Mouse (Mus musculus) activated CD4-positive, CD25-positive, alpha-beta regulatory T cell, adult 9 weeks (primary cell): ENCODE data around the gene Cdca3. TPM values are rescaled to one million over a fixed set of nuclear protein-coding genes. Genes with fewer than 3 reads are reported as not detected.

Source experiments
- polyA plus RNA-seq: library from polyadenylated mRNA; unstranded; fragments of 100-300 nt; shearing (Covaris generic); gene quantifications from one replicate; pipeline ENCODE4 v1.2.1, GENCODE M21; 2017

Gene Cdca3
- polyA plus RNA-seq, result 11.7 TPM

DNA sequence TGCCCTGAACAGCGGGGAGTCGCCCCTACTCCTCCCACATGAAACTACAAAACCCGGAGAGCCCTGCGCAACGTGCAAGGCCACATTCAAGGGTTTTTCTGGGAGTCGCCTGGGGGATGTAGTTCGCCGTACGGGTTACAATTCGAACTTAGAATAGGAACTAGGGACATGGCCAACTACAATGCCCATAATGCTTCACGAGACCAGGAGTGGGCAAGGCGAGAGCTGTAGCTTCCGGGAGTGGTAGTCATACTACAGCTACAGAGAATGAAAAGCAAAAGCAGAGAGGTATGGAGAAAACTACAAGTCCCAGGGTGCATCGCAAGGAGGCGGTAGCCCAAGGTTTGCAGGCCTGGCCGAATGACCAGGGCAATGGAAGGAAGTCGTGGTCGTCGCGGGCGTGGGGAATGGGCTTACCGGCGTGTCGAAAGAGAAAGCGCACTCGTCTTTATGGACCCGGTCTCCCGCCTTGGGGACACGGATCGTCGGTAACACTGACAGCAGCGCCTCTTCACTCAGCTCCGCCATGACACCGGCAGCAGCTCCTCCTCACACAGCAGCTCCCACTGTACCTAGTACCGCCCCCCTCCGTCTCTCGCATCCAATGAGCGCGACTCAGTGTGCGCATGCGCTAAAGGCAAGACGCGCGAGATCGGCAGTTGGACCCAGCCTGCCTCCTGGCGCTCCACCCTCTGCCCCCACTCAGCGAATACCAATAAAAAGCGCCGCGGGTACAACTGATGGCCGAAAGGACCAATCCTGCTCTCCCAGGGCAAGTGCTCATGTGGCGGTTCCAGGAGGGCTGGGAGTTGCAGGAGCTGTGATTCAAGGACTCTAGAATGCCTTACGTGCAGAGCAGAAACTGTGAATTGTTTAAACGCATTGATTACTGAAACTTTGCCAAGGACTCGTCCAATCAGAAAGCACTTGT, at the start of gene Cdca3, which contains the start of gene Usp5:
Gene Cdca3, plus strand, starts transcription at position 680 of the 931 bp plus-strand sequence.
Gene Usp5, minus strand, starts transcription at position 617 of the 931 bp plus-strand sequence.

GRCm38 (mm10) chr6:124808358-124809012, 20.9 kb upstream of the Cdca3 start, which contains the start of gene Spsb2:
Gene Spsb2, plus strand, starts transcription at chr6:124808661.

GRCm38 (mm10) chr6:124813933-124814332, 15.4 kb upstream of the Cdca3 start, which contains the start of gene Tpi1:
Gene Tpi1, minus strand, starts transcription at chr6:124814296.

DNA sequence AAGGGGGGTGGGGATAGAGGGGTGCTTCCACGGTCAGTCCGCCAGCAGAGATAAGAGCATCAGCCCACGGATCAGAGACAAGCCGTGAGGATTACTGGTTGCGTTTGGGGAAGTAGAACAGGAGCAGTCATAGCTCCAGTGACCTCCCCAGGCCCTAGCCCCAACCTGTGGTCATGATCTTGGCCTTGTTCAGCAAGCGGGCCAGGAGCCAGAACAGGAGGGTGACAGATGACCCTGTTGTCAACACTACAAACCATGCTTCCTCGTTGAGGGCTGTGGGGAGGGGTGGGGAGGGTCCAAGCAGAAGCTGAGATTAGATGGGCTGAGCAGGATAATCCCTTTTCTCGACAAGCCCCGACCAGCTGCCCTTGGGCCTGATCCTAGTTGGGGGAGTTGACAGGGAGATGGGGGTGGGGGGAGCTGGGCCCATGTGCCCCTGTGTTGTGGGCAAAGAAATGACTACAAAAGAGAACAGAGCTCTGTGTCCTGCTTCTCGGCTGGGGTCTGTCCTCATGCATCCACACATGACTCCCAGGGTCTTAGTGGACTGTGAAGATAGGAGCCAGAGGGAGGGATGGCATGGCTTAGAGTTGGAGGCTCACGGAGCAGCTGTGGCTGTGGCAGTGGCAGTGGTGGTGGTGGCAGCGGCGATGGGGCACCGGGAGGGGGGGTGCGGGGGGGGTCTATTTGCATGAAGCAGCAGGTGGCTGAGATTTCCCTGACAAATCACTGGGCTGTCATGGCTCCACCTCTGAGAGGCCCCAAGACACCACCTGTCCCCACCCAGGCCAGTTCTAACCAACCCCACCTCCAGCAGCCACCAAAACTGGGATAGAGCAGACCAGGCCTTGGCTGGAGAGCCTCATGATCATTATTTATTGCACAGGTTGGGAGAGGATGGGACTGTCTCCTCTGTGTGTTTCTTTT, 11.2 kb downstream of the Cdca3 start, which contains the start of gene Gnb3:
Gene Gnb3, minus strand, starts transcription at position 35 of the 927 bp plus-strand sequence.

GRCm38 (mm10) chr6:124856916-124857839, 27.8 kb downstream of the Cdca3 start, which contains the start of gene P3h3:
Gene P3h3, minus strand, starts transcription at chr6:124857752.

GRCm38 (mm10) chr6:124863658-124864298, 34.4 kb downstream of the Cdca3 start, which contains the start of gene Gpr162:
Gene Gpr162, minus strand, starts transcription at chr6:124863983.

Other genes starting within 250 kb of the Cdca3 start
- gene C1s2, start 193.5 kb upstream of the Cdca3 start, polyA plus RNA-seq, result not detected
- 58.7 TPM for gene Lpcat3, start 166.5 kb upstream of the Cdca3 start, polyA plus RNA-seq
- 302 TPM for gene Emg1, start 117.4 kb upstream of the Cdca3 start, polyA plus RNA-seq
- gene Phb2, start 117.2 kb upstream of the Cdca3 start, polyA plus RNA-seq, result 191 TPM
- gene Ptpn6, start 90.8 kb upstream of the Cdca3 start, polyA plus RNA-seq, result 373 TPM
- 536 TPM for gene Grcc10, start 88.2 kb upstream of the Cdca3 start, polyA plus RNA-seq
- 0.12 TPM for gene Gm45234, start 73.5 kb upstream of the Cdca3 start, polyA plus RNA-seq
- gene Atn1, start 73.0 kb upstream of the Cdca3 start, polyA plus RNA-seq, result 2.2 TPM
- gene Eno2, start 59.9 kb upstream of the Cdca3 start, polyA plus RNA-seq, result 8.9 TPM
- gene Lrrc23, start 49.8 kb upstream of the Cdca3 start, polyA plus RNA-seq, result 2.3 TPM
- 8.0 TPM for gene Spsb2, start 20.9 kb upstream of the Cdca3 start, polyA plus RNA-seq
- 179 TPM for gene Tpi1, start 15.3 kb upstream of the Cdca3 start, polyA plus RNA-seq
- gene Usp5, start 63 bp upstream of the Cdca3 start, polyA plus RNA-seq, result 125 TPM
- gene Gnb3, start 10.7 kb downstream of the Cdca3 start, polyA plus RNA-seq, result not detected
- gene P3h3, start 28.2 kb downstream of the Cdca3 start, polyA plus RNA-seq, result not detected
- 0.20 TPM for gene Gpr162, start 34.4 kb downstream of the Cdca3 start, polyA plus RNA-seq
- 296 TPM for gene Cd4, start 58.7 kb downstream of the Cdca3 start, polyA plus RNA-seq
- gene Lag3, start 82.2 kb downstream of the Cdca3 start, polyA plus RNA-seq, result 4.6 TPM
- 14.2 TPM for gene Ptms, start 90.6 kb downstream of the Cdca3 start, polyA plus RNA-seq
- 160 TPM for gene Mlf2, start 101.8 kb downstream of the Cdca3 start, polyA plus RNA-seq
- gene Cops7a, start 136.0 kb downstream of the Cdca3 start, polyA plus RNA-seq, result 91.9 TPM
- not detected for gene Pianp, start 167.1 kb downstream of the Cdca3 start, polyA plus RNA-seq
- 22.4 TPM for gene Zfp384, start 179.6 kb downstream of the Cdca3 start, polyA plus RNA-seq
- 87.6 TPM for gene Ing4, start 210.2 kb downstream of the Cdca3 start, polyA plus RNA-seq
- 28.2 TPM for gene Acrbp, start 220.1 kb downstream of the Cdca3 start, polyA plus RNA-seq
- gene Lpar5, start 238.4 kb downstream of the Cdca3 start, polyA plus RNA-seq, result 18.5 TPM